Mouse (Mus musculus) stomach, postnatal 0 days (tissue): ENCODE results near the gene Fndc9.

ENCODE experiments used
- CTCF ChIP-seq: IDR thresholded peaks from 2 replicates; pipeline ENCODE4 v1.5.1; 2016; ENCODE audit warnings: antibody characterized with exemption, low read depth, mild to moderate bottlenecking, moderate library complexity
- EP300 ChIP-seq: optimal IDR thresholded peaks from 2 replicates; pipeline ENCODE3; 2016; ENCODE audit warnings: antibody characterized with exemption

DNA sequence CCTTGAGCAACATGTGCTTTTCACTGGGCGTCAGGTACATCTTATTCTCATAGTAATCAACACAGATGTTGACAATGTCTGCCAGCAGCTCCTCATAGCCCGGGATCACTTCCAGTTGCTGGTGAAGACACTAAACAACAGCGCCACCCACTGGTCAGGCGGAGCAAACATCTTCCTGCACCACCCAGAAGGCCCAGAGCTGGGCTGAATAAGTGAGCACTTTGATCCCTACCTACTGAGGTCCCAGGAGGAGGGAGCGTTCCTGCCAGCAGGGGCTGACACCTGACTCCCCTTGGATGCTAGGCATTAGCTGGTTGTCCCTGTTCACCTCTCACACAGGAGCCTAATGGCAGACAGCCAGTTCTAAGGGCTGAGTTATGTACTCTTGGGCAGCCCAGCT, 41.4 kb downstream of the Fndc9 start:
- no peak for TF ChIP-seq EP300
- peak; percentile 71 for TF ChIP-seq CTCF
